Mouse (Mus musculus) heart, postnatal 0 days (tissue): ENCODE measurements around the gene Olfr1344.

Source experiments
- CTCF ChIP-seq: IDR thresholded peaks from 2 replicates; pipeline ENCODE4 v1.5.1; 2016; ENCODE audit warnings: antibody characterized with exemption, control low read depth, low read depth
- EP300 ChIP-seq: IDR thresholded peaks from 2 replicates; pipeline ENCODE4 v1.6.1; 2016; ENCODE audit warnings: antibody characterized with exemption, low read depth

GRCm38 (mm10) chr7:6441173-6441572 lies 2.7 kb downstream of the Olfr1344 start:
- no peak for TF ChIP-seq CTCF
- no peak for TF ChIP-seq EP300
